Mouse (Mus musculus): ENCODE data around the gene Ccdc127.

Gene Ccdc127

DNA sequence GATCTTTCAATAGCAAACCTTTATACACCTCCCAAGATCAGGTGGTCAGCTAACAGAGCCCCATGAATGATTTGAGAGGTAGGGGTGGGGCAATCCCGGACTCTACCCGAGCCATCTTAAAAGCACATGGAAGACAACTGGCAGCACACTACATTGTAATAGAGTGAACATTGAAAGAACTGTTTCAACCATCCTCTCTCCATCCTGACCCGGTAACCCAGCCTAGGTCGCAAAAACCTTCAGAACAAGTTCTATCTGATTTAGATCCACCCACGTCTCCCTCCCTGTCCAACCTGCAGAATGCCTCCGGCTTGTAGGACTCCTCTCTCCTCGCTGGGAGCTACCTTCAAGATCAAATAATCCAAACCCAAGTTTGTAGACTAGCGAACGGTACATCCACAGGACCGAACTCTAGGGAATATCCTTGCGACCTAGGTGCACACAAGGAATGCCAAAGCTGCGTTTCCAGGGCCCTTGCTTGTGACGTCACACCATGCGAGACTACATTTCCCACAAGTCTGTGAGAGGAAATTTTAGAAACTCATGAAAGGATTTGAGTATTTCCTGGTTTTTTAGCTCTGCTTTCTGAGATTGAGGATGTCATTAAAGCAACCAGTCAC is 40.4 kb downstream of the Ccdc127 start, which contains the start of gene Zfp72:
TSS of gene Zfp72 (minus strand) at position 466 of the 620 bp plus-strand sequence.
- DNase-seq (ENCODE audit: low spot score in 2 of 2) = peak; percentile 84 to 91

DNA sequence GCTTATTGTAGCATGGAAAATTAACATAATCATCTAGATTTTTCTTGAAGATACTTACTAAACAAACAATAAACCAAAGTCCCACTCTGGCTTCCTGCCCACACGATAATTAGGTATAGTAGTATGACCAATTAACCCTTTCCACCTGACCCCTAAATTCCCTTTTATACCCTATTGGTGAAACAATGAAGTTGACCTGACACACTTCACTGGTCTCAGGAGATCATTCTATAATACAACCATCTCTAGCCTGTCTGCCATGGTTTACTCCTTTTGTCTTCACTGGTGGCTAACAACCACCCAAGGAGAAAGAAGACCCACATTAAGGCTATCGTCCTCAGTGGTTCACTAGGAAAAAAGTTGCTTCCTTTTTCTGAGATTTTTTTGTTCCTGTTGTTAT is 41.0 kb downstream of the Ccdc127 start:
- DNase-seq (ENCODE audit: low spot score in 2 of 2) = no peak

DNA sequence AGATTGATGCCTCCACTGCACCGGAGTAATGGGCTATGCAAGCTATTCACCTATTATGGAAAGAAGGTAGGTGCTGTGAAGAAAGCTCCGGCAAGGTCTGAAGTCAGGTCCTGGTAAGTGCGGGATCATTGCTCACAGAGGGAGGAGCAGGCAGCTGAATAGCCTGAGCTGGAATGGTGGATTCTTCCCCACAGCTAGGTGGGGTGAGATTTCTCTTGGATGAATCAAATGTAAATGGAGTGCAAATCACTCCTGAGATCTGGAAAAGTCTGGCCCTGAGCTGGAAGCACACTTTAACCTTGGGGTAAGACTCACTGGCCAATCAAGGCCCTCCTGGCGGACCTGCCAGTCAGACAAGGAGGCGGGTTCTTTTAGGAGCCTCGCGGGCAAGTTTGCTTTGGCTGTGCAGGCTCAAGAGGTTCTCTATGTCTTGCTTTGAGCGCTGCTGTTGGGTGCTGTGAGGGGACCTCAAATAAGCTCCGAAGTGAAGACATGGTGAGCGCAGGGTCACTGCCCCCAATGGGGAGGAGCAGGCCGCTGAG is 49.3 kb downstream of the Ccdc127 start, which contains the start of gene Ftl1-ps1:
TSS of gene Ftl1-ps1 (plus strand) at position 397 of the 542 bp plus-strand sequence.
- no peak for DNase-seq (ENCODE audit: low spot score in 2 of 2)

All from right cerebral cortex, postnatal 10 days (tissue).